Mouse (Mus musculus) myocyte (in vitro differentiated cells): ENCODE measurements around the gene Cd163.

Source experiments
- CEBPB ChIP-seq: IDR thresholded peaks from 2 replicates; pipeline ENCODE4 v1.6.1; 2011; ENCODE audit warnings: mild to moderate bottlenecking, moderate library complexity; ENCODE audit not compliant: poor library complexity, insufficient read depth, severe bottlenecking
- E2F4 ChIP-seq: IDR thresholded peaks from one replicate; pipeline ENCODE4 v1.6.1; 2011; ENCODE audit warnings: mild to moderate bottlenecking, control low read depth, moderate library complexity; ENCODE audit not compliant: insufficient read depth
- MAX ChIP-seq: IDR thresholded peaks from one replicate; pipeline ENCODE4 v1.6.1; 2011; ENCODE audit warnings: low read depth, mild to moderate bottlenecking, control low read depth
- POLR2A ChIP-seq: IDR thresholded peaks from one replicate; pipeline ENCODE4 v1.6.1; 2011; ENCODE audit warnings: low read depth, mild to moderate bottlenecking, control low read depth, moderate library complexity; ENCODE audit not compliant: insufficient read length
- POLR2AphosphoS2 ChIP-seq: IDR thresholded peaks from one replicate; pipeline ENCODE4 v1.6.1; 2011; ENCODE audit warnings: low read depth, control low read depth; ENCODE audit not compliant: insufficient read length
- REST ChIP-seq: IDR thresholded peaks from one replicate; pipeline ENCODE4 v1.6.1; 2011; ENCODE audit warnings: mild to moderate bottlenecking, control low read depth, moderate library complexity; ENCODE audit not compliant: insufficient read depth, insufficient read length
- TCF12 ChIP-seq: IDR thresholded peaks from one replicate; pipeline ENCODE4 v1.6.1; 2011; ENCODE audit warnings: mild to moderate bottlenecking, control low read depth; ENCODE audit not compliant: poor library complexity, insufficient read depth, severe bottlenecking
- USF1 ChIP-seq: IDR thresholded peaks from one replicate; pipeline ENCODE4 v1.6.1; 2011; ENCODE audit warnings: low read depth, mild to moderate bottlenecking, control low read depth, moderate library complexity

GRCm38 (mm10) chr6:124273231-124273880, 31.1 kb upstream of the Cd163 start:
- TF ChIP-seq POLR2A = no peak
- no peak for TF ChIP-seq USF1
- TF ChIP-seq REST = no peak
- no peak for TF ChIP-seq CEBPB
- no peak for TF ChIP-seq MAX
- no peak for TF ChIP-seq POLR2AphosphoS2
- TF ChIP-seq E2F4 = no peak
- TF ChIP-seq TCF12 = no peak
